Mouse (Mus musculus): ENCODE measurements around the gene Kcnj8.

GRCm38 (mm10) chr6:142540561-142541160 lies 30.8 kb downstream of the Kcnj8 start:
- no peak for TF ChIP-seq CTCF (IDR thresholded peaks at IDR 0.05; ENCODE audit: extremely low read depth, insufficient read depth, low read length)
- no peak for TF ChIP-seq POLR2A (IDR thresholded peaks at IDR 0.05; ENCODE audit: extremely low read depth, insufficient read depth, low read length)

All from cortical plate, adult 2 months (tissue).